Mouse (Mus musculus): ENCODE measurements around the gene Atxn1. TPM values are rescaled to one million over a fixed set of nuclear protein-coding genes. Genes with fewer than 3 reads are reported as not detected.
A peak's percentile ranks its signal among the peaks of the same experiment; 100 is the strongest.

The Atxn1 gene
- total and polyA plus RNA-seq, 2 experiments from 2014 or later = 8.6 to 44.6 TPM

- no peaks in the 10 kb centered on the region for H3K27me3 ChIP-seq (ENCODE audit: insufficient read depth, low read length)
- DNase-seq (ENCODE audit: low spot score) (no peak), ATAC-seq (no peak)
- H3K27ac ChIP-seq = no peak overlapping the region
- 72% methylated on average over 3 of the region's 3 CpGs for WGBS
- TF ChIP-seq CTCF (IDR thresholded peaks at IDR 0.05; ENCODE audit: low read depth) = no peak
- H3K9ac ChIP-seq (replicated peaks; ENCODE audit: low read length) = no peak overlapping the region
- no peaks in the 10 kb centered on the region for H3K9me3 ChIP-seq (ENCODE audit: low read length)
- no peaks in the 10 kb centered on the region for H3K4me1 ChIP-seq (ENCODE audit: insufficient read depth, low read length)
- H3K4me2 ChIP-seq (ENCODE audit: low read depth, low read length) = no peak overlapping the region
- no peak overlapping the region for H3K4me3 ChIP-seq (ENCODE audit: low read length)
- no peaks in the 10 kb centered on the region for H3K36me3 ChIP-seq (ENCODE audit: insufficient read depth, low read length)
Measured at GRCm38 (mm10) chr13:45636435-45636834, 328.4 kb downstream of the Atxn1 start.

GRCm38 (mm10) chr13:45633918-45634317 is 330.9 kb downstream of the Atxn1 start:
- no peak overlapping the region for H3K27ac ChIP-seq
- no peaks in the 10 kb centered on the region for H3K9me3 ChIP-seq (ENCODE audit: low read length)
- no peaks in the 10 kb centered on the region for H3K27me3 ChIP-seq (ENCODE audit: insufficient read depth, low read length)
- H3K36me3 ChIP-seq (ENCODE audit: insufficient read depth, low read length) = no peaks in the 10 kb centered on the region
- H3K4me3 ChIP-seq (ENCODE audit: low read length) = no peak overlapping the region
- DNase-seq (ENCODE audit: low spot score) = no peak
- H3K4me1 ChIP-seq (ENCODE audit: insufficient read depth, low read length) = no peaks in the 10 kb centered on the region
- TF ChIP-seq CTCF (IDR thresholded peaks at IDR 0.05; ENCODE audit: low read depth) = no peak; the same call in 1 of the 2 replicates
- no peak for ATAC-seq
- H3K9ac ChIP-seq (replicated peaks; ENCODE audit: low read length) = no peak overlapping the region
- H3K4me2 ChIP-seq (ENCODE audit: low read depth, low read length) = no peak overlapping the region

- no peaks in the 10 kb centered on the region for H3K27me3 ChIP-seq (ENCODE audit: insufficient read depth, low read length)
- H3K4me3 ChIP-seq (ENCODE audit: low read length) = no peak overlapping the region
- H3K4me1 ChIP-seq (ENCODE audit: insufficient read depth, low read length) = no peaks in the 10 kb centered on the region
- H3K9ac ChIP-seq (replicated peaks; ENCODE audit: low read length) = no peak overlapping the region
- H3K27ac ChIP-seq = no peak overlapping the region
- no peaks in the 10 kb centered on the region for H3K9me3 ChIP-seq (ENCODE audit: low read length)
- peak; percentile 49 for TF ChIP-seq CTCF (IDR thresholded peaks at IDR 0.05; ENCODE audit: low read depth)
- H3K36me3 ChIP-seq (ENCODE audit: insufficient read depth, low read length) = no peaks in the 10 kb centered on the region
- no peak for DNase-seq (ENCODE audit: low spot score)
- WGBS = 86% methylated on average over 3 of the region's 3 CpGs
- ATAC-seq = no peak
- H3K4me2 ChIP-seq (ENCODE audit: low read depth, low read length) = no peak overlapping the region
Measured at GRCm38 (mm10) chr13:45632133-45632532, 332.7 kb downstream of the Atxn1 start.

DNA sequence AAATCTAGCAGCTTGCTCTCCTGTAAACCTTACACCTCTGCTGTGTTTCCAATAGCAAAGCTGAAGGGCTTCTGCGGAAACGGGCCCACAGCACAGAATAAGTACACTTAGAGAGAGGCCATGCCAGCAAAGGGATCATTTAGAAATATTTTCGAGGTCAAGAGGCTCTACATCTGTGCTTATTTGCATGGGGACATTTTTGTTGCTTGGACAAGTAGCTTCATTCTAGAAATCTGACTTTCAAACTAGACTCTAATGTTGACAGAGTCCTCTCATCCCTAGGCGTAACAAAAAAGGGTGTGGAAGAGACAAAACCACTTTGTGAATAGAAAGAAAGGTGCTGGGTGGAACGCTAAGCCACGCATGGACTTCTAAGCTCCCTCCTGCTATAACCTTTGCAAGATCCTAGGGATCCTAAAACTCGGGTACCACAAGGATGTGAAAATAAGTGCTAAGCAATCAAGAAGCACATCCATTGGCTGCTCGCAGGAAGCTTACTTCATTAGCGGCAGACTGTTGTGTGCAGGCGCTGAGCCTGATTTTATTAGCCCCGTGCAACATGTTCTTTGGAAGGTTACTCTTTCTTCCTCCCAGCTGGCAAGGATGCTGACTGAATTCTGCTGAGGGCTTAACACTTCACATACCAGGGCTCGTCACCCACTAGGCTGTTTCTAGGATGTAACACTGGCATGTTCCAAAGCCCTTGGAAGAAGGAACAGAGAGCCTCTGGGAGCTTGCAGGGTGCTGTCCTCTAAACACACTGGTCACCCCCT is 334.1 kb downstream of the Atxn1 start:
- Histone ChIP-seq H3K9ac (replicated peaks; ENCODE audit: low read length) (no peak overlapping the region), H3K27ac (no peak overlapping the region), H3K4me3 (ENCODE audit: low read length) (no peak overlapping the region), H3K9me3 (ENCODE audit: low read length) (no peaks in the 10 kb centered on the region), H3K36me3 (ENCODE audit: insufficient read depth, low read length) (no peaks in the 10 kb centered on the region), H3K4me1 (ENCODE audit: insufficient read depth, low read length) (no peaks in the 10 kb centered on the region), H3K27me3 (ENCODE audit: insufficient read depth, low read length) (no peaks in the 10 kb centered on the region), H3K4me2 (ENCODE audit: low read depth, low read length) (no peak overlapping the region)
- TF ChIP-seq CTCF (IDR thresholded peaks at IDR 0.05; ENCODE audit: low read depth) = no peak
- DNase-seq (ENCODE audit: low spot score) = no peak
- ATAC-seq = no peak
- WGBS = 66% methylated on average over 12 of the region's 12 CpGs

DNA sequence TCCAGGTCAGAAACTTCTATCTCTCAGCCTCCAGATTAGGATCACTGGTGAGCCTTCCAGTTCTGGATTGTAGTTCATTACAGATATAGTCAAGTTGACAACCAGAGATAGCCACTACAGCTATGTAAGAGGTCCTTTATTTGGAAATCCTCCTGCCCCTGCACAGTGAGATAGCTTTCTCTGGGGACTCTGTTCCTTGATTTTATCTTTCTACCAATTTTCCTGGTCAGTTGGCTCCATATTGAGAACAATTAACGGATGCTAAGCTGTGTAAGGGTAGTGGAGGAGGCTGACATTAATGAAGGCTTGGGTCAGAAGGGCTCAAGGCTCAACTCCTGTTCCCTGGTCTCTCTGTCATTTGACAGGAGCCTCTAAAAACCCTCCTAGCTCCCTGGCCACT is 335.1 kb downstream of the Atxn1 start:
- Histone ChIP-seq H3K27me3 (ENCODE audit: insufficient read depth, low read length) (no peaks in the 10 kb centered on the region), H3K4me2 (ENCODE audit: low read depth, low read length) (no peak overlapping the region), H3K27ac (no peak overlapping the region), H3K9ac (replicated peaks; ENCODE audit: low read length) (no peak overlapping the region), H3K9me3 (ENCODE audit: low read length) (no peaks in the 10 kb centered on the region), H3K4me1 (ENCODE audit: insufficient read depth, low read length) (no peaks in the 10 kb centered on the region), H3K36me3 (ENCODE audit: insufficient read depth, low read length) (no peaks in the 10 kb centered on the region), H3K4me3 (ENCODE audit: low read length) (no peak overlapping the region)
- no peak for TF ChIP-seq CTCF (IDR thresholded peaks at IDR 0.05; ENCODE audit: low read depth)
- ATAC-seq (no peak), DNase-seq (ENCODE audit: low spot score) (no peak)
- 76% methylated on average over 1 of the region's 1 CpGs for WGBS

DNA sequence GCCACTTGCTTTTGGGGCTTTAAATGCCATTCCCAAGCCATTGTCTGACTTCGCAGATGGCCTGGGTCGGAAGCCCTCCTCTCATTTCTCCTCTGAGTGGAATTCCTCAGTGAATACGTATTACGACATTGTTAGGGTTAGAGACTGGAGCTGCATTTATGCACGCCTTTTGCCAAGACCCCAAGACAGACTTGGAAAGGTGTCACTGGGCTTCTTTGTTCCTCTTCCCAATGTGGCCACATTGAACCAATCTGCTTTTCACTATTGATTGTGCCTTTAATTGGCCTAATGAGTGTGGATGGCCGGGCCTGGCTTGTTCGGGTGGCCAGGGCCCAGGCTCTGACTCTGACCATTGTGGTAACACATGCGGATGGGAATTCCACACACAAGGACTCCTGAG is 336.5 kb downstream of the Atxn1 start:
- no peaks in the 10 kb centered on the region for H3K27me3 ChIP-seq (ENCODE audit: insufficient read depth, low read length)
- no peak for DNase-seq (ENCODE audit: low spot score)
- no peak overlapping the region for H3K9ac ChIP-seq (replicated peaks; ENCODE audit: low read length)
- TF ChIP-seq CTCF (IDR thresholded peaks at IDR 0.05; ENCODE audit: low read depth) = no peak
- no peaks in the 10 kb centered on the region for H3K36me3 ChIP-seq (ENCODE audit: insufficient read depth, low read length)
- ATAC-seq = no peak
- no peaks in the 10 kb centered on the region for H3K4me1 ChIP-seq (ENCODE audit: insufficient read depth, low read length)
- no peaks in the 10 kb centered on the region for H3K9me3 ChIP-seq (ENCODE audit: low read length)
- H3K27ac ChIP-seq = no peak overlapping the region
- WGBS = 67% methylated on average over 8 of the region's 8 CpGs
- no peak overlapping the region for H3K4me3 ChIP-seq (ENCODE audit: low read length)
- no peak overlapping the region for H3K4me2 ChIP-seq (ENCODE audit: low read depth, low read length)

DNA sequence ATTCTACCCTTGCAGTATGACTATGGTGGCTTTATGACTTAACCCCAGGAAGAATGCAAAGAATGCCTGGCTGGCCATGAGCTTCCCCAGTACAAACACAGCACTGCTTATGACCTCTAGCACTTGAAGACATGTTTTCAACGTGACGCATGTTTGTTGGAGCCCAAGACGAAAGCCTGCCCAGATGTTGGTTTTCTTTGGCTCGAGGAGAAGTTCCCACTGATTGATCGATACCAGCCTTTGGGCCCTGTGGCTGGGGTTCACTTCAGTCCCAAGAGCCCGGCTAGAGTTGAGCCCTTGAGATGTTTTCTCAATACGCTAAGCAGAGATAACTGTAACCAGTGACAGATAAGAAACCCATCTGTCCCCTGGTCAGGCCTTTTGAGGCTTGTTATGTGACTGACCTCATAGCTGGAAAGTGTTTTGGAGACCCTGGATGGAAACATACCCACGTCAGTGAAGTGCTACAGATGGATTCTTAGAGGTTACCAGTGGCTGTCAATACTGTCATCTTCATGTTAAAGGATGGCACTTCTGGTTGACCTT is 337.5 kb downstream of the Atxn1 start:
- Histone ChIP-seq H3K4me3 (ENCODE audit: low read length) (no peak overlapping the region), H3K36me3 (ENCODE audit: insufficient read depth, low read length) (no peaks in the 10 kb centered on the region), H3K4me2 (ENCODE audit: low read depth, low read length) (no peak overlapping the region), H3K27ac (no peak overlapping the region), H3K9ac (replicated peaks; ENCODE audit: low read length) (no peak overlapping the region), H3K4me1 (ENCODE audit: insufficient read depth, low read length) (no peaks in the 10 kb centered on the region), H3K9me3 (ENCODE audit: low read length) (no peaks in the 10 kb centered on the region), H3K27me3 (ENCODE audit: insufficient read depth, low read length) (no peaks in the 10 kb centered on the region)
- ATAC-seq (no peak), DNase-seq (ENCODE audit: low spot score) (no peak)
- 84% methylated on average over 8 of the region's 8 CpGs for WGBS
- TF ChIP-seq CTCF (IDR thresholded peaks at IDR 0.05; ENCODE audit: low read depth) = no peak

Measured in hindbrain, postnatal 0 days (tissue).